ENCODE assay signal across 5 mouse cellular contexts in genomic region chr5:13880236-13880635, GRCm38 (mm10).
DNase-seq lines count a peak whose midpoint lies in the region; ATAC-seq and TF ChIP-seq lines count a peak whose summit lies in the region.
"Not testable (repeated sequence)": the region's sequence is repeated elsewhere in the genome, so short reads cannot be mapped to it uniquely, and the experiment has no call there.

No protein-coding gene starts in this region.

- not testable (repeated sequence) for H3K9ac ChIP-seq in lung, embryonic 14.5 days; lung, embryonic 16.5 days (ENCODE audit: low read length); stomach, postnatal 0 days (ENCODE audit: low read length)

- H3K27me3 ChIP-seq in E14TG2a.4 (ENCODE audit: insufficient read depth, low read length); lung, embryonic 14.5 days (ENCODE audit: insufficient read depth, low read length); lung, embryonic 16.5 days (ENCODE audit: control insufficient read depth, insufficient read depth, low read depth, low read length); stomach, postnatal 0 days (ENCODE audit: control insufficient read depth, insufficient read depth, low read length): not testable (repeated sequence)

- ATAC-seq in lung, embryonic 14.5 days (ENCODE audit: insufficient read depth) = peak; percentile 47; the same call in 1 of the 2 replicates
- peak; percentile 69 for ATAC-seq in lung, embryonic 16.5 days (ENCODE audit: low read depth)
- ATAC-seq in stomach, postnatal 0 days (ENCODE audit: low FRiP score, low TSS enrichment) = peak; percentile 80

- H3K4me3 ChIP-seq in E14TG2a.4 (replicated peaks; ENCODE audit: low read length) = peak overlapping the region; percentile 75
- H3K4me3 ChIP-seq in lung, embryonic 14.5 days (ENCODE audit: low read depth, low read length); lung, embryonic 16.5 days (ENCODE audit: low read length); stomach, postnatal 0 days (ENCODE audit: low read depth, low read length): not testable (repeated sequence)

- DNase-seq in lung, embryonic 14.5 days = peak; percentile 15
- DNase-seq in lung, postnatal 25 days (ENCODE audit: low spot score) = peak; percentile 13
- peak; percentile 19 for DNase-seq in stomach, postnatal 0 days (ENCODE audit: low spot score)

- H3K4me1 ChIP-seq in E14TG2a.4 (replicated peaks; ENCODE audit: low read depth, low read length); lung, embryonic 14.5 days (ENCODE audit: insufficient read depth); lung, embryonic 16.5 days (replicated peaks; ENCODE audit: control insufficient read depth, insufficient read depth, low read length); stomach, postnatal 0 days (replicated peaks; ENCODE audit: control insufficient read depth, insufficient read depth): not testable (repeated sequence)

- not testable (repeated sequence) for H3K9me3 ChIP-seq in E14TG2a.4 (ENCODE audit: low read length); lung, embryonic 14.5 days (ENCODE audit: low read depth, low read length); lung, embryonic 16.5 days (ENCODE audit: control insufficient read depth, low read length); stomach, postnatal 0 days (ENCODE audit: control insufficient read depth, low read length)

- 0 out of 2 replicates have a peak overlapping the region, but pooled peaks have one; percentile 24 for H3K27ac ChIP-seq in lung, embryonic 14.5 days (ENCODE audit: low read depth)
- 0 out of 2 replicates have a peak overlapping the region, but pooled peaks have one; percentile 25 for H3K27ac ChIP-seq in lung, embryonic 16.5 days (ENCODE audit: low read length)
- H3K27ac ChIP-seq in stomach, postnatal 0 days (replicated peaks) = not testable (repeated sequence)

- not testable (repeated sequence) for TF ChIP-seq CTCF in E14TG2a.4 (conservative IDR thresholded peaks at IDR 0.05; ENCODE audit: low read length); lung, embryonic 14.5 days (IDR thresholded peaks at IDR 0.05; ENCODE audit: low read depth); stomach, postnatal 0 days (IDR thresholded peaks at IDR 0.05; ENCODE audit: low read depth)

- not testable (repeated sequence) for H3K36me3 ChIP-seq in E14TG2a.4 (ENCODE audit: insufficient read depth, low read length); lung, embryonic 14.5 days (ENCODE audit: insufficient read depth); lung, embryonic 16.5 days (ENCODE audit: control insufficient read depth, insufficient read depth, low read length); stomach, postnatal 0 days (ENCODE audit: control insufficient read depth, insufficient read depth, low read length)

- H3K4me2 ChIP-seq in lung, embryonic 14.5 days; lung, embryonic 16.5 days (ENCODE audit: low read depth, low read length); stomach, postnatal 0 days (replicated peaks; ENCODE audit: low read depth): not testable (repeated sequence)

- not testable (repeated sequence) for TF ChIP-seq EP300 in stomach, postnatal 0 days (optimal IDR thresholded peaks at IDR 0.05)

- 49% methylated on average over 5 of the region's 6 CpGs for WGBS in lung, embryonic 14.5 days
- 63% methylated on average over 5 of the region's 6 CpGs for WGBS in lung, embryonic 16.5 days
- 59% methylated on average over 4 of the region's 6 CpGs for WGBS in stomach, postnatal 0 days
